Mouse (Mus musculus): ENCODE measurements around the gene Itih2.

DNA sequence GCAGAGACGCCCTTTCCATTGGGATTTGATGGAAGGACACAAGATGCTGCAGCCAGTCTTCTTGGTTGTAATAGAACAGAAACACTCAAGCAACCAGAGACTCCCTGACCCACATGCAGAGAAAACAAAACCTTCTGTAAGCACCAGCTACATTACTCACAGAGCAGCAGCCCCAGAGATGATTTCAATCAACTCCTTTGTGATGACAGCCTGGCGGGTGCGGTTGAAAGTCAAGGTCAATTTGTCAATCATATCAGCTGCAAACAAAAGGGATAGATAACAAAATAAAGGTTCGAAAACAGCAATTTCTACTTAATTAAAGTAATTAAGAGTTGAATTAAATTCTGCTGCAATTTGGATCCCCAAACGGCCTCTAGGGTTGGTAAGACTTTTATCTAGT lies 72.4 kb downstream of the Itih2 start:
- TF ChIP-seq POLR2A (IDR thresholded peaks at IDR 0.05; ENCODE audit: insufficient read length, low read depth) (no peak), MYOD1 (IDR thresholded peaks at IDR 0.05; ENCODE audit: control insufficient read depth in 1 of 3, insufficient read length in 2 of 3, low read depth in 2 of 3) (no peak), TCF3 (IDR thresholded peaks at IDR 0.05; ENCODE audit: insufficient read length, low read depth) (no peak), USF1 (IDR thresholded peaks at IDR 0.05; ENCODE audit: low read depth) (no peak), E2F4 (IDR thresholded peaks at IDR 0.05; ENCODE audit: insufficient read depth) (no peak), MAX (IDR thresholded peaks at IDR 0.05; ENCODE audit: low read depth) (no peak), POLR2AphosphoS2 (IDR thresholded peaks at IDR 0.05; ENCODE audit: insufficient read length, low read depth) (no peak), MYOG (IDR thresholded peaks at IDR 0.05; ENCODE audit: control insufficient read depth in 1 of 3, insufficient read depth in 1 of 3, insufficient read length in 2 of 3, low read depth in 2 of 3) (no peak), CEBPB (IDR thresholded peaks at IDR 0.05; ENCODE audit: insufficient read depth, poor library complexity, severe bottlenecking) (no peak), TCF12 (IDR thresholded peaks at IDR 0.05; ENCODE audit: insufficient read depth, poor library complexity, severe bottlenecking) (no peak), REST (IDR thresholded peaks at IDR 0.05; ENCODE audit: insufficient read depth, insufficient read length) (no peak), SRF (IDR thresholded peaks at IDR 0.05; ENCODE audit: control insufficient read depth, insufficient read length, low read depth) (no peak)

Measured in myocyte (in vitro differentiated cells).